Mouse (Mus musculus): ENCODE measurements at regions not wholly inside any gene's neighbourhood (a gene's known extent, or its start where the extent isn't known, plus 50 kb on each side); places are given as distances from the start of the nearest gene placed in this dataset.

GRCm38 (mm10) chr9:63881261-63881563, 123.4 kb upstream of the Smad3 start:
- H3K4me3 ChIP-seq (ENCODE audit: control insufficient read depth in 1 of 2, insufficient read depth in 1 of 2, low read depth in 1 of 2, low read length in 2 of 2), result no peak overlapping the region
- H3K9ac ChIP-seq (ENCODE audit: low read length), result no peak overlapping the region
- no peaks in the 10 kb centered on the region for H3K36me3 ChIP-seq (ENCODE audit: control insufficient read depth, insufficient read depth, low read length)
- peaks cover 29 to 46% of the 10 kb centered on the region in 2 experiments for H3K4me1 ChIP-seq (ENCODE audit: control insufficient read depth in 2 of 2, insufficient read depth in 2 of 2, low read length in 2 of 2)
- no peak for ATAC-seq (ENCODE audit: insufficient number of reproducible peaks, insufficient read depth, low FRiP score, low read depth)
- H3K27me3 ChIP-seq (ENCODE audit: control insufficient read depth, insufficient read depth, low read length), result no peaks in the 10 kb centered on the region
- WGBS, result 58% methylated on average over 4 of the region's 4 CpGs
- H3K9me3 ChIP-seq (ENCODE audit: control insufficient read depth, low read length), result no peaks in the 10 kb centered on the region
- H3K4me2 ChIP-seq (ENCODE audit: low read length), result peak overlapping the region; percentile 52; the same call in 1 of the 2 replicates
- H3K27ac ChIP-seq (replicated peaks in 1 of 2; ENCODE audit: control insufficient read depth in 1 of 2, insufficient read depth in 1 of 2, low read depth in 2 of 2, low read length in 2 of 2), result no peak overlapping the region

GRCm38 (mm10) chr9:63880487-63881260, 122.9 kb upstream of the Smad3 start:
- peak overlapping the region; percentile 52 for H3K4me2 ChIP-seq (ENCODE audit: low read length)
- no peak overlapping the region; a peak in 1 of 4 replicates for H3K4me3 ChIP-seq (ENCODE audit: control insufficient read depth in 1 of 2, insufficient read depth in 1 of 2, low read depth in 1 of 2, low read length in 2 of 2)
- no peak for ATAC-seq (ENCODE audit: insufficient number of reproducible peaks, insufficient read depth, low FRiP score, low read depth)
- 40% methylated on average over 26 of the region's 26 CpGs for WGBS
- no peaks in the 10 kb centered on the region for H3K9me3 ChIP-seq (ENCODE audit: control insufficient read depth, low read length)
- no peaks in the 10 kb centered on the region for H3K27me3 ChIP-seq (ENCODE audit: control insufficient read depth, insufficient read depth, low read length)
- no peaks in the 10 kb centered on the region for H3K36me3 ChIP-seq (ENCODE audit: control insufficient read depth, insufficient read depth, low read length)
- H3K9ac ChIP-seq (ENCODE audit: low read length), result peak overlapping the region; percentile 48; the same call in 1 of the 2 replicates
- H3K27ac ChIP-seq (replicated peaks in 1 of 2; ENCODE audit: control insufficient read depth in 1 of 2, insufficient read depth in 1 of 2, low read depth in 2 of 2, low read length in 2 of 2), result no peak overlapping the region
- peaks cover 29 to 48% of the 10 kb centered on the region in 2 experiments for H3K4me1 ChIP-seq (ENCODE audit: control insufficient read depth in 2 of 2, insufficient read depth in 2 of 2, low read length in 2 of 2)

- Histone ChIP-seq H3K9me3 (ENCODE audit: control insufficient read depth, low read length) (no peaks in the 10 kb centered on the region), H3K4me3 (ENCODE audit: control insufficient read depth in 1 of 2, insufficient read depth in 1 of 2, low read depth in 1 of 2, low read length in 2 of 2) (no peak overlapping the region), H3K4me2 (ENCODE audit: low read length) (peak overlapping the region; percentile 52), H3K9ac (ENCODE audit: low read length) (no peak overlapping the region; the same call in 1 of the 2 replicates), H3K36me3 (ENCODE audit: control insufficient read depth, insufficient read depth, low read length) (no peaks in the 10 kb centered on the region), H3K4me1 (ENCODE audit: control insufficient read depth in 2 of 2, insufficient read depth in 2 of 2, low read length in 2 of 2) (peaks cover 27 to 47% of the 10 kb centered on the region in 2 experiments), H3K27ac (replicated peaks in 1 of 2; ENCODE audit: control insufficient read depth in 1 of 2, insufficient read depth in 1 of 2, low read depth in 2 of 2, low read length in 2 of 2) (no peak overlapping the region), H3K27me3 (ENCODE audit: control insufficient read depth, insufficient read depth, low read length) (no peaks in the 10 kb centered on the region)
- WGBS, result 34% methylated on average over 15 of the region's 15 CpGs
- ATAC-seq (ENCODE audit: insufficient number of reproducible peaks, insufficient read depth, low FRiP score, low read depth), result no peak
Observed at GRCm38 (mm10) chr9:63879710-63880428, 122.1 kb upstream of the Smad3 start.

GRCm38 (mm10) chr9:63877864-63878263, 120.1 kb upstream of the Smad3 start:
- 0 out of 2 replicates have a peak overlapping the region, but pooled peaks have one; percentile 25 for H3K9ac ChIP-seq (ENCODE audit: low read length)
- H3K4me1 ChIP-seq (ENCODE audit: control insufficient read depth in 2 of 2, insufficient read depth in 2 of 2, low read length in 2 of 2), result peaks cover 27 to 40% of the 10 kb centered on the region in 2 experiments
- H3K4me2 ChIP-seq (ENCODE audit: low read length), result peak overlapping the region; percentile 16
- H3K27me3 ChIP-seq (ENCODE audit: control insufficient read depth, insufficient read depth, low read length), result no peaks in the 10 kb centered on the region
- H3K36me3 ChIP-seq (ENCODE audit: control insufficient read depth, insufficient read depth, low read length), result no peaks in the 10 kb centered on the region
- 24% methylated on average over 7 of the region's 7 CpGs for WGBS
- peak overlapping the region; percentile 69 to 86 for H3K27ac ChIP-seq (replicated peaks in 1 of 2; ENCODE audit: control insufficient read depth in 1 of 2, insufficient read depth in 1 of 2, low read depth in 2 of 2, low read length in 2 of 2)
- no peaks in the 10 kb centered on the region for H3K9me3 ChIP-seq (ENCODE audit: control insufficient read depth, low read length)
- H3K4me3 ChIP-seq (ENCODE audit: control insufficient read depth in 1 of 2, insufficient read depth in 1 of 2, low read depth in 1 of 2, low read length in 2 of 2), result no peak overlapping the region
- peak; percentile 84 for ATAC-seq (ENCODE audit: insufficient number of reproducible peaks, insufficient read depth, low FRiP score, low read depth)

- WGBS, result 15% methylated on average over 13 of the region's 13 CpGs
- H3K27me3 ChIP-seq (ENCODE audit: control insufficient read depth, insufficient read depth, low read length), result no peaks in the 10 kb centered on the region
- H3K9me3 ChIP-seq (ENCODE audit: control insufficient read depth, low read length), result no peaks in the 10 kb centered on the region
- H3K36me3 ChIP-seq (ENCODE audit: control insufficient read depth, insufficient read depth, low read length), result no peaks in the 10 kb centered on the region
- peaks cover 27 to 40% of the 10 kb centered on the region in 2 experiments for H3K4me1 ChIP-seq (ENCODE audit: control insufficient read depth in 2 of 2, insufficient read depth in 2 of 2, low read length in 2 of 2)
- no peak for ATAC-seq (ENCODE audit: insufficient number of reproducible peaks, insufficient read depth, low FRiP score, low read depth)
- peak overlapping the region; percentile 25 for H3K9ac ChIP-seq (ENCODE audit: low read length)
- H3K4me2 ChIP-seq (ENCODE audit: low read length), result peak overlapping the region; percentile 52
- peak overlapping the region; percentile 69 to 86; a peak in 2 of 4 replicates for H3K27ac ChIP-seq (replicated peaks in 1 of 2; ENCODE audit: control insufficient read depth in 1 of 2, insufficient read depth in 1 of 2, low read depth in 2 of 2, low read length in 2 of 2)
- no peak overlapping the region for H3K4me3 ChIP-seq (ENCODE audit: control insufficient read depth in 1 of 2, insufficient read depth in 1 of 2, low read depth in 1 of 2, low read length in 2 of 2)
Observed at GRCm38 (mm10) chr9:63876886-63877285, 119.1 kb upstream of the Smad3 start.

GRCm38 (mm10) chr9:63876023-63876422, 118.2 kb upstream of the Smad3 start:
- H3K4me3 ChIP-seq (ENCODE audit: control insufficient read depth in 1 of 2, insufficient read depth in 1 of 2, low read depth in 1 of 2, low read length in 2 of 2), result no peak overlapping the region
- H3K4me2 ChIP-seq (ENCODE audit: low read length), result no peak overlapping the region
- 91% methylated on average over 12 of the region's 12 CpGs for WGBS
- H3K27me3 ChIP-seq (ENCODE audit: control insufficient read depth, insufficient read depth, low read length), result no peaks in the 10 kb centered on the region
- H3K9me3 ChIP-seq (ENCODE audit: control insufficient read depth, low read length), result no peaks in the 10 kb centered on the region
- ATAC-seq (ENCODE audit: insufficient number of reproducible peaks, insufficient read depth, low FRiP score, low read depth), result no peak
- H3K9ac ChIP-seq (ENCODE audit: low read length), result peak overlapping the region; percentile 25
- no peaks in the 10 kb centered on the region for H3K36me3 ChIP-seq (ENCODE audit: control insufficient read depth, insufficient read depth, low read length)
- H3K27ac ChIP-seq (replicated peaks in 1 of 2; ENCODE audit: control insufficient read depth in 1 of 2, insufficient read depth in 1 of 2, low read depth in 2 of 2, low read length in 2 of 2), result no peak overlapping the region
- H3K4me1 ChIP-seq (ENCODE audit: control insufficient read depth in 2 of 2, insufficient read depth in 2 of 2, low read length in 2 of 2), result peaks cover 24 to 38% of the 10 kb centered on the region in 2 experiments

GRCm38 (mm10) chr9:63875193-63875592, 117.4 kb upstream of the Smad3 start:
- Histone ChIP-seq H3K4me2 (ENCODE audit: low read length) (no peak overlapping the region), H3K4me1 (ENCODE audit: control insufficient read depth in 2 of 2, insufficient read depth in 2 of 2, low read length in 2 of 2) (peaks cover 20 to 29% of the 10 kb centered on the region in 2 experiments), H3K9ac (ENCODE audit: low read length) (no peak overlapping the region), H3K4me3 (ENCODE audit: control insufficient read depth in 1 of 2, insufficient read depth in 1 of 2, low read depth in 1 of 2, low read length in 2 of 2) (no peak overlapping the region), H3K27me3 (ENCODE audit: control insufficient read depth, insufficient read depth, low read length) (no peaks in the 10 kb centered on the region), H3K27ac (replicated peaks in 1 of 2; ENCODE audit: control insufficient read depth in 1 of 2, insufficient read depth in 1 of 2, low read depth in 2 of 2, low read length in 2 of 2) (no peak overlapping the region), H3K36me3 (ENCODE audit: control insufficient read depth, insufficient read depth, low read length) (no peaks in the 10 kb centered on the region), H3K9me3 (ENCODE audit: control insufficient read depth, low read length) (peaks cover 3% of the 10 kb centered on the region; the same call in 1 of the 2 replicates)
- ATAC-seq (ENCODE audit: insufficient number of reproducible peaks, insufficient read depth, low FRiP score, low read depth), result no peak
- WGBS, result 88% methylated on average over 5 of the region's 5 CpGs

Data from heart, embryonic 14.5 days (tissue).